Mouse (Mus musculus) left cerebral cortex, postnatal 25 days (tissue): Measurements from ENCODE around the gene St6galnac3. TPM values are rescaled to one million over a fixed set of nuclear protein-coding genes. Genes with fewer than 3 reads are reported as not detected.

ENCODE experiments used
- DNase-seq, 2 experiments: peaks; one replicate each; pipeline ENCODE4 v3.0.0; 2022; ENCODE audit warnings: low spot score in 2 of 2, mixed read lengths in 1 of 2
- intact Hi-C: fragments of 180-260 bp; cut with DNase I; formaldehyde crosslinking; loops from one replicate; pipeline ENCODE4 v1.15.1; 2025
- total RNA-seq, 2 experiments: library from RNA; stranded (reverse); gene quantifications; 2 replicates each; pipeline ENCODE4 v1.2.3; 2021

The St6galnac3 gene
- total RNA-seq, 2 experiments from 2014 or later = 13.6 to 14.7 TPM

DNA sequence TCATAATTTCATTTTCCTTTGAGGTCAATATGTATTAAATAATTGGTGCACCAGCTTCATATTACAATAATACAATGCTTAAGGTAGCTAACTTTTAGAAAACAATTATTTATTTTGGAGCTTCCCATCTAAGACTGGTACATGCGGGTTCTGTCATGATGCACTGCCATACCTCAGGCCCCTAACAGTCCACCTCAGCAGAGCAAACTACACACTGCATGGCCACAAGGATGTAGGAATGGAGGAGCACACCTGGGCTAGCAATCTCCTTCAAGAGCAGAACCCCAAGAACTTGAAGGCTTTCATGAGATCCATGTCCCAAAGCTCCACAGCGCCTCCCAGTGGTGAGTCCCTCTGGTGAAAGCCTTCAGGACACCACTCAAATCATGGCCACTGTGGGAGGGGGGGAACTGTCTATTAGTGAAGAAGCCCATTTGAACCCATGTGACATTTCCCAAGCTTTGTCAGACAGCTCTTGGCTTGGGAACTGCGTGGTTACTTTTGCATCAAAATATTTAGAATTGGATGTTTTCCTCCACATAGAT, 223.6 kb downstream of the St6galnac3 start:
- intact Hi-C loops = loop anchor here (2.0 to 10.0 kb wide), 2 partner anchors 153 to 717 kb away; no protein-coding TSS in a partner anchor
- peak; percentile 70 to 79 for DNase-seq

DNA sequence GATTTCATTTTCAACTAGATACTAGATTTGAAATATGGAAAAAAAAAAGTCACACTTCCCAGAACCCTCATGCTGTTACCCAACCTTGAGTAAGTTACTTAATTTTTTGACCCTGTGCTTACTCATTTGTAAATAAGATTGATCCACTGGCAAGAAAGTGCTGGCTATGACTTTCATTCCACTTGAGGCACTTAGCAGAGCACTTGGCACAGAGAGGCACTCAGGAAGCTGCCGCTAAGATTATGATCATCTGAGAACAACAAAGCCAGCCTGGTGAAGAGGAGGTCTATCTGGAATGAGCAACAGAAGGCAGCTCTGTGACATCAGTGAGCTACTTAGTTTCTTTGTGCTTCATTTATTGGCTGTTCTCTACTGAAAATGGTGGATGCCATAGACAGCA, 232.0 kb downstream of the St6galnac3 start:
- DNase-seq = peak in 1 of 2 experiments; percentile 47
- intact Hi-C loops = no loop called here

DNA sequence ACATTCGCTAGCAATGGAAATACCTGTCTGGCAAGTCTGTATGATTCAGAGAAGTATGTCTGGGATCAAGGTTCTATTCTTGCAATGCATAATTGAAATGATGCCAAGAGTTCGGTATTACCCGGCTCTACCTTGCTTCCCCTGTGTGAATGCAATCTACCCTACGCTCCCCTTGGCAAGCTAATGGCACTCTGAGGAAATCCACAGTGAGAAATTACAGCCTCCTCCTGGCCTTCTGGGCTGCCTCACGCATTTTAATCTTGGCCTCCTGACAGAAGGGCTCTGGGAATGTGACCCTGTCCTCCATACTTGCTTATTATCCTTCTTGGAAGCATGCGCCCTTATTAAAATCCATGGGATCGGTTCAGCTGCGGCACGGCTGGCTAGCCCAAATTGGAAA, 235.3 kb downstream of the St6galnac3 start:
- intact Hi-C loops = loop anchor here (5.0 to 10.0 kb wide), 3 partner anchors 165 to 517 kb away; no protein-coding TSS in a partner anchor
- DNase-seq = no peak

DNA sequence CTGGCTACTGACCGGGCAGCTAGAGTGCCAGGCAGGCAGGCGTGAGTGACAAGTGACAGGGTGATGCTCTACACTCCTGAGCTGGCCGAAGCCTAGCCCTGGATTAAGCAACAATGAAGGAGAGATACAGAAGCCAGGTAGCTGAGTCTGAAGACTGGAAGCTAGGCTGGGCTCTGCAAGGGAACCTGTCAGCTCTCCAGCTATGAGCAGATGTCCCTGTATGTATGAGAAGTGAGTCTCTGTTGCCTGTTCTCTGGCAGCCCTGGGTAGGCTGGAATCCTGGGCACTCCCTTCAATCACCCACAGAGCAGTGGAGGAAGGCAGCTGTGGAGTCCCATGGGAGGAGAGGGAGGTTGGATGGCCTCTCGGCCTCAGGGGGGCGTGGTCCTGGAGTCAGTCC, 236.0 kb downstream of the St6galnac3 start:
- intact Hi-C loops = loop anchor here (5.0 to 10.0 kb wide), 3 partner anchors 164 to 517 kb away; no protein-coding TSS in a partner anchor

DNA sequence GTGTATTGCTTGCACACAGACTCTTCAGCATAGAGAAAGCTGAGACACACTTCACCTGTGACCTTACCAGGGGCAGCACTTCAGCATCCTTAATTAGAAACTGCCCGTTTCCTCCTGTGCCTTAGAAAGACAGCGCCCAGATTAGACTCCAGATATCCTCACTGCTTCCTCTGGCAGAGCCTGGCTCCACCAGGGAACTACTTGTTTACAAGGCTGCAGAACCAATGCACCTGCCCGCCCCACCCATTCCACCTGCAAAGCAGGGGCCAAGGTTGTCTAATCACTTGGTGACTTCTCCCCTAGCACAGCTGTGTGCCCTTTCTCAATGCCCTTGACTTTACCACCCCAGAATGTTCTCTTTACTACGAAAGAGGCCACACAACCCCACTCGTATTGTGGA, 239.8 kb downstream of the St6galnac3 start:
- intact Hi-C loops = loop anchor here (2.0 to 10.0 kb wide), 5 partner anchors 86 to 513 kb away; no protein-coding TSS in a partner anchor
- DNase-seq = no peak

More for the DNA sequence above, 236.0 kb downstream of the St6galnac3 start:
- peak in 1 of 2 experiments; percentile 29 for DNase-seq

DNA sequence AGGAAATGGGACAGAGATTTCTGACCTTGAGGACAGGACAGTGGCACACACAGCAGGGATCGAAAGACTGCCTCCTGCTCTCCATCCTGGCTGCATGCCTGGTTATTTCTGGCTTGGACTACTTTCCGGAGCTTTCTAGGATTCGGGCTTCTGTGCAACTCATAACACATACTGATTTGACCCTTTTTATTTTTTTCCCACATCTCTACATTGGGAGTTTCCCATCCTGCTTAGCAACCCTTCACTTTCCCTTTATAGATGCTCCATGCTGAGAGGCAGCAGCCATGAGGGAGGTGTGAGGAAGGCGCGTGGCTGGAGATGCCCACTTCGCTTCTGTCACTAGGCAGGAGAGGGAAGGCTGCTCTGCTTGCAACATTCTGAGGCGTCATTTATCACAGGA, 240.3 kb downstream of the St6galnac3 start:
- DNase-seq = peak; percentile 74 to 97
- intact Hi-C loops = loop anchor here (1.0 to 10.0 kb wide), 6 partner anchors 86 to 512 kb away; no protein-coding TSS in a partner anchor

DNA sequence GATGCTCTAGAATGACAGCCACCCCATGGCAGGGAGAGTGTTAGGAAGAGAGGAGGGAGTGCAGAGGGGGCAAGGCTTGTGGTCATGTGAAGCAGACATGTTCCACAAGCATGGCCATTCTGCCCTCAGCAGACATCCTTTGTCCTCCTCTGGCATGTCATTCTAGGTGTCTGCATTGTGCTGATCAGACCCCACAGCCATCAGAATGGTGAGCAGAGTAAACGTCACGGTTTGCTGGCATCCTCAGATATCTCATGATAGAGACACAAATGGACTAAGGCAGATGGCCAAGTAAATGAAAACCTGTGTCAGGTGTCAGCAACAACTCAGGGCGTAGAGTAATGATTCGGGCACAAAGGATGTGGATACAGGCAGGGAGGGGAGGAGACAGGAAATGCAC, 241.3 kb downstream of the St6galnac3 start:
- intact Hi-C loops = loop anchor here (1.0 to 10.0 kb wide), 4 partner anchors 87 to 245 kb away; no protein-coding TSS in a partner anchor
- DNase-seq = no peak

DNA sequence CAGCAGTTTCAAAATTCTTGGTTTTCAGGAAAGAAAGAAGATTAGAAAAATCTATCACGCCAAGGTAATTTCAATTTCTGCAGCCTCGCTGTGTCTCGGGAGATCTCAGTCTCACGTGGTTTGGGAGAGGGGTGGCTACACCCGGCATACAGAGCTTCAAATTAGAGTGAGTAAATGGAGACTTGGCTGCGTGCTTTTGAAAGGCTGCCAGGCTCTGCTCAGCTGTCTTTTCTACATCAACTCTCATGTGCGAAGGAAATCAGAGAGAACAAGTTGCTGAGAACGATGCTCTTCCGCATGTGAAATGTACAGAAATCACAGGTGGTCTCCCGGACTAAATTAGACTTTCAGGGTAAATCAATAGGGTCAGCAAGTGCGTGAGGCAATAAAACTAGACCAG, 242.9 kb downstream of the St6galnac3 start:
- intact Hi-C loops = loop anchor here (10.0 kb wide), 1 partner anchor 157 kb away; no protein-coding TSS in a partner anchor
- DNase-seq = peak; percentile 54 to 81

DNA sequence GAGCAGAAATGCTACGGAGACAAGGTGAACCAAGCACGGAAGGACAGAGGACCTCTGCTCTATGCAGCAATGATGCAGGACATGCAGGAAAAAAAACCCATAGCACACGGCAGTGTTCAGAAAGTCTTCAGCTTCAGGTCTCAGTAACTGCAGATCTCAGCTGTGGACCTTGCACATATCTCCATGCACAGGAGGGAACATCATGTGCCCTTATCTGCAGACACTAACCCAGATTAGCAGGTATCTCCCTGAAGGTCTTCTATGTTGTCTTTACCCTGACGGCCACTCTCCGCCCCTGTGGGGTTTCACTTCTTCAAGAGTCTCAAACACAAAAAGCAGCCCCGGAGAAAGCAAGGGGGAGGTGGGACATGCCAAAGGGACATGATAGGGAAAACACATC, 244.0 kb downstream of the St6galnac3 start:
- intact Hi-C loops = loop anchor here (10.0 kb wide), 1 partner anchor 156 kb away; no protein-coding TSS in a partner anchor
- DNase-seq = no peak

DNA sequence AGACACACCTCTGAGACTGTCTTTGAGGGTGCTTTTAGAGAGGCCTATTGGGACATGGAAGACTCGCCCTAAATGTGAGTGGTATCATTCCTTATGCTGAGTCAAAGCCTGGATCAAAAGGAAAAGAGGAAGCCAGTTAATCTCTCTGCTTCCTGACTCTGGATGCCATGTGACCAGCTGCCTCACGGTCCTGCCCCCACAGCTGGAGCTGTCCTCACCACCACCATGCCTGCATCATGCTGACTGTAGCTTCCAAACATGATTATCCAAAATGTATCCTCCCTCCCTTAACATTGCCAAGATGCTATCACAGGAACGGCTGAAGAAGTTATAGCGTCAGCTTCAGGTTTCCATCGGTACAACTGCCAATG, 244.4 kb downstream of the St6galnac3 start:
- DNase-seq = no peak

DNA sequence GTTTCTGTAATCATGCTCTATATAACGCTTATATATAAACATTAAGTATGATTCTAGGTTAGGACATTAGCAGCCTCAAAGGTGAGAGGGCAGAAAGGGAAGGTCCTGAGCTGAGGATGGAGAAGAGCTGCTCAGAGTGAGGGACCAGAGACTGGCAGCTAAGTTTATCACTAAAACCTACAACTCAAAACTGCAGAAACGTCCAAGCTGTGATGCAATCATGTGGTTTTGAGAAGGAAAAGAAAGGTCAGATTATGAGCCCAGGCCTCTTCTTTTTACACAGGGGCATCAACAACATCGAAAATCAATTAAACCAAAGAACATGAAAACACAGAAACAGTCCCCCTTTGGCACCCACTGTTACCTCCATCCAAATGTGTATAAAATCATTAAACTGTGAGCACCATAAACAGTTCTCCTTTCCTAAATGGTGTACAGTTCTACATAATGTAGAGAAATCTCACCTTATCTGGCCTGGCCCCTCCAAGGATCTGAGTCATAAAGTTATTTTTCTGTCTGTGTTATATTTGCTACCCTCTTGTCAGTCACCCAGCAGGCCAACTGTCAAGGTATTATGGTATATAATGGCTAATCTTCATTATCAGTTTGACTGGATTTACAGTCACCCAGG, 244.9 kb downstream of the St6galnac3 start:
- no peak for DNase-seq
- intact Hi-C loops = loop anchor here (10.0 kb wide), 1 partner anchor 155 kb away; no protein-coding TSS in a partner anchor

More for the DNA sequence above, 244.4 kb downstream of the St6galnac3 start:
- intact Hi-C loops = loop anchor here (10.0 kb wide), 1 partner anchor 156 kb away; no protein-coding TSS in a partner anchor

DNA sequence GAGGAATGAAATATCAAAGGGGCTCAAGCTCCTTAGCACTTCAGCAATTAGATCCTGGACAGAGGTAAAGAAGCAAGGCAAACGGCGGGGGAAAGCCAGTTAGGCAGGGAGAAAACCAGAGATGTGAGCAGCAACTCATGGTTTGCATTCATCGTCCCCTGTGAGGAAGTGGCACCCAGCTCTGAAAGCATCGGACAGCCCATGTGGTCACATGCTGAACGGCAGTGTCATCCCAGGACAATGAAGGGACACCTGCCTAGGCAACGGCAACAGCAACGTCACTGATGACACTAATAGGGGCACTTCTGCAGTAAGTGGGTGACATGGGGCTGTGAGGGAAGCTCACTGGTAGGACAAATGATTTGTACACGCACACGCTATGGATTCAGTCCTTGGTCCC, 249.1 kb downstream of the St6galnac3 start:
- intact Hi-C loops = no loop called here
- no peak for DNase-seq

DNA sequence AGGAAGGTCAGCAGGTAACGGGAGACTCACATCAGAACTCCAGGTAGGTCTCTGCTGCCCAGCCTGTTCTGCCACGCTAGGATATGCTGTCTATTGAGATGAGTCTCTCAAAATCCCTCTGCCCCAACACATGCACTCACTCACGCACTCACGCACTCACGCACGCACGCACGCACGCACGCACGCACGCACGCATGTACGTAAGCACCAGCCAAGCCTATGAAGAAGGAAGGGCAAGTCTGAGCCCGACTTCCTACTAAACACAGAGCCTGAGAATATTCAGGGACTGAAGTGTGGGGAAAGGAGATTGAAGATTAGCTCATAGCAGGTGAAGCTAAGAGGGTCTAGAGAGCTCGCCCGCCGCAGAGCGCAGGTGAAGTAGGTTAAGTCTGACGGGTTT, 249.5 kb downstream of the St6galnac3 start:
- DNase-seq = no peak
- intact Hi-C loops = no loop called here

DNA sequence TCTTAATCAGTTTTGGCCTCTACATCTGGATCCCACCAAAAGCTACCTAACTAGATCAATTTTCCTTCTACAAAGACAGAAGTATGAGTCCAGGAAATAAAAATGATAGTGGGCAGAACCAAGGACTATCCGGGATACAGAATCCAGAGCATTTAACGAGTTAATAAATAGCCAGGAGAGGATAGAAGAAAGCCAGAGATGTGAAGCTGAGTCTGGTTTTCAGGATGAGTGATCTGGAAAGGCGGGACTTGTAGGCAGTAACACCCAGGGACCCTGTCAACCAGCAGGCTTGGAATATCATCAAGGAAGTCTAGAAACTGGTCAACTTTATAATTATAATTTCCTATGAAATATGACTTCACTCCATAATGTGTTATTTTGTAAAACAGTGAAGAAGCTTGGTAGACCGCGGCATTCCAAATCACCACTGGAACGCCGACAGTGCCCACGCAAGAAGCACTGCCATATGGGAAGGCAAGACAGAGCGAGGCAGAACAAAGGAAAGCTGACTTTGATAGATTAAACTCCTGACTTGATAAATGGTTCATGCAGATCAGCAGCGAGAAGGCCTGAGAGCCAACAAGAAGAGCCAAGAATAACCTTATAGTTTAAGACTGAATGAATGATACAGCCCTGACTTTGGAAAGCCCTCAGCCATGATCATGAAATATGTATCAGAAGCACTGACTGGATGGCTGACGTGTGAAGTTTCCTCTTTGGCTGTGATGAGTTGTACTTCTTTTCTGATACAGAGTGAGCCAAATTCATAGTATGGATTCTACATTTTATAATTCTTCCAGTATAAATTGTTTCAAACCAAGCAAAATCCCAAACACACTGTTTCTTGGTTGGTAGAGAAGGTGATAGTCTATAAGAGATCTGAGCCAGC, 252.1 kb downstream of the St6galnac3 start:
- peak in 1 of 2 experiments; percentile 61 for DNase-seq
- intact Hi-C loops = no loop called here

DNA sequence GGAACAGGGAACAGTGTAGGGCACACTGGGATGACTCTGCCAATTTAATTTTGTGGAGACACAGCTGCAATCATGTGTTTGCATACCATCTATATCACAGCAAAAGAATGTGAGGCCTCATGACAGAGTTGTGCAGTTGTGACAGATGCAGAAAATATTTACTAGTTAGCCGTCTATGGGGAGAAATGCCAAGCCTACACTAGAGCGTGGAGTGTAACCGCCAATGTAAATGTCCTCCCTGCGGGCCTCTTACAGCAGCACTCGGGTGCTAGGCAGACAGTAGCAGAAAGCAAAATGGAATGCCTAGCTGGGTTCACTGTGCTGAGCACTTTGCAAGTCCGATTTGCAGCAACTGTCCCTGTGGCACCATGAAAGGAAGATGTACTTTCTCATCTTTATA, 261.1 kb downstream of the St6galnac3 start:
- intact Hi-C loops = no loop called here
- no peak for DNase-seq

DNA sequence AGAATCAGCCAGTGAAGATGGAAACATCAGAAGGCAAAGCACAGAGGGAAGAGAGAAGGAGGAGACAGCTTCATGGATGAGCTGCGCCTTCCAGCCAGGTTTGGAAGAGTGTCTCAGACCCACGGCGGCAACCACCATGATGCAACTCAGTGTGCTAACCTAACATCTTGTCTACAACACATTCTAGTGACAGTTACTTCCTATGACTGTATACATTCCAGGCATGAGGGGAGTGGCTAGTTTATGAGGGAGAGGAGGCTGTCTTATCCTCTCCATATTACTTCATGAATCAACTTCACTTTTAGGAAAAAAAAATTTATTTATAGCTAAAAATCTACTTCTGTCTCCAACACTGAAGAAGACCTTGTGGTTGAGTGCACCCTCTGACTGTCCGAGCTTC, 264.8 kb downstream of the St6galnac3 start:
- intact Hi-C loops = no loop called here
- no peak for DNase-seq

DNA sequence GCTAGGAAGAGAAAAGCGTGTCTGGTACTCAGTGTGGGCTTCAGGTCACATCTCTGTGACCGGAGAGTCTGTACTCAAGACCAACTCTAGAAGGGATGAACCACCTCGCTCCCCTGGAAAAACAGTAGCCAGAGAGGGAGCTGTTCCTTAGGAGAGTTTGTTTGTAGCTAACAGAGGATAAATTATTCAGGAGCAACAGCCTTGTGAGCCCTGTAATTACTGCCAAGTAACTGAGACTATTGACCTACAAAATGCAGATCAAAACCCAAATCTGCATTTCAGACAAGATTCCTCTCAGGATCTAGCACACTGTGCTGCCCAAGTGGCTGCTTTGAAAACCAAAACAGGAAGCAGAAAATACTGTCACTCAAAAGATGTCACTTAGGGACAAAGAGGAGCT, 266.4 kb downstream of the St6galnac3 start:
- DNase-seq = peak in 1 of 2 experiments; percentile 19
- intact Hi-C loops = no loop called here

DNA sequence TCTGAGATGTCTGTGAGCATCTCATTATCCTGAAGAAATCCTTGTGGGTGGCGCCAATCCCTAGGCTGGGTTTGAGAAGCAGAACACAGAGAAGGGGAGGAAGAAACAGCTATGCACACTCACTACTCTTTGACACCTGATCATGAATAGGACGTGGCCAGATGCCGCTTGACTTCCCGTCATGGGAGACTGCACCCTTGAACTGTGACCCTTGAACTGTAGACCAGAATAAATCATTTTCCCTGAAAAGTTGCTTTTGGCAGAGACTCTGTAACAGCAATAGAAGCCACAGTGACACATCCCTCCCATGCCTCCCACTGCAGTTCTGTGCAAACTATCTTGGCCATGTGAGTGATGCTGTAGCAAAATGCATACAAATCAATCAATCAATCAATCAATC, 267.3 kb downstream of the St6galnac3 start:
- intact Hi-C loops = no loop called here
- no peak for DNase-seq

DNA sequence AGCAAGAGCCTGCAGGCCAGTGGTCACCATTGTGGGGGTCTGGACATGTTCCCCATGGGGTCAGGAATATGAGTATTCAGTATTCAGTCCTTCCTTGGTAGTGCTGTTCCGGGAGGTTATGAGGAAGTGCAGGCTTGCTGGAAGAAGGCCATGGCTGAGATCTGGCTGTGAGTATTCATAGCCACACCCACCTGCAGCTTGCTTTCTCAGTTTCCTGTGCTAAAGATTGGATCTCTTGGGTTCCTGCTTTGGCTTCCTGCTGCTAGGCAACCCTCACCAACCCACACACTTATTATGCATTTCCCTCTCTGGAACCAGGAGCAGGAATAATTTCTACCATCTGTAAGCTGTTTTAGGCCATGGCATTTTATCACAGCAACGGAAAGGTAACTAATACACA, 267.8 kb downstream of the St6galnac3 start:
- peak; percentile 30 to 65 for DNase-seq
- intact Hi-C loops = no loop called here

DNA sequence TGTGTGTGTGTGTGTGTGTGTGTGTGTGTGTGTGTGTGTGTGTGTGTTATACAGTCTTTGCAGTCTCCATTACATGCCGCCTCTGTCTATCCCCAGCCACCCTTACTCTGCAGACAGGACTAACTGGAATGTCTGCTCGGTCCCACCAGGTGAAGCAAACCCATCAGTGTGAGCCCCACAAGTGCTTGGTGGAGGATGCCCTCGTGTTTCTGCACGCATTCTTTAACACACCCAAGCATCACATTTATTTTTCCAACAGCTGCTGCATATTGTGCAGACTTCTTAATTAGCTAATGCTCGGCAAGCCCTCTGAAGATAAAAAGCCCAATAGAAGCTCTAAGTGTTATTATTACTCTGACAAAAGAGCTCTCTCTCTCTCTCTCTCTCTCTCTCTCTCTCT, 268.7 kb downstream of the St6galnac3 start:
- no peak for DNase-seq
- intact Hi-C loops = no loop called here
